Mouse (Mus musculus) c-Kit-negative CD71-positive TER-119-positive erythroid progenitor cells, embryonic 14.5 days (primary cell): Measurements from ENCODE around the gene Psip1.
"Not testable (repeated sequence)": the region's sequence is repeated elsewhere in the genome, so short reads cannot be mapped to it uniquely, and the experiment has no call there.

ENCODE experiments used
- DNase-seq: peaks from one replicate; pipeline ENCODE4 v3.0.0-alpha.2; 2013; ENCODE audit warnings: low read depth, low spot score

Gene Psip1

GRCm38 (mm10) chr4:83501037-83501430 lies 14.8 kb upstream of the Psip1 start:
- DNase-seq, result no peak

GRCm38 (mm10) chr4:83500154-83501036 lies 14.1 kb upstream of the Psip1 start:
- DNase-seq, result no peak

GRCm38 (mm10) chr4:83497013-83497412 lies 10.8 kb upstream of the Psip1 start:
- not testable (repeated sequence) for DNase-seq

GRCm38 (mm10) chr4:83493112-83493511 lies 6.9 kb upstream of the Psip1 start:
- DNase-seq, result no peak

GRCm38 (mm10) chr4:83489121-83489520 lies 2.9 kb upstream of the Psip1 start:
- DNase-seq, result no peak

GRCm38 (mm10) chr4:83485735-83486116 lies 533 bp downstream of the Psip1 start:
- DNase-seq, result peak; percentile 71

- no peak for DNase-seq
These were observed 1.0 kb downstream of the Psip1 start for GRCm38 (mm10) chr4:83485250-83485649.

- no peak for DNase-seq
These were observed 18.1 kb downstream of the Psip1 start for GRCm38 (mm10) chr4:83468208-83468607.

GRCm38 (mm10) chr4:83467615-83468014 lies 18.6 kb downstream of the Psip1 start:
- no peak for DNase-seq

- no peak for DNase-seq
These were observed 21.4 kb downstream of the Psip1 start for GRCm38 (mm10) chr4:83464827-83465226.

- no peak for DNase-seq
These were observed 26.2 kb downstream of the Psip1 start for GRCm38 (mm10) chr4:83460106-83460505.

GRCm38 (mm10) chr4:83450785-83451184 lies 35.5 kb downstream of the Psip1 start:
- DNase-seq, result no peak

GRCm38 (mm10) chr4:83441050-83441449 lies 45.2 kb downstream of the Psip1 start:
- no peak for DNase-seq

- no peak for DNase-seq
These were observed 47.2 kb downstream of the Psip1 start for GRCm38 (mm10) chr4:83439045-83439444.

GRCm38 (mm10) chr4:83438116-83438515 lies 48.1 kb downstream of the Psip1 start:
- DNase-seq, result no peak

- no peak for DNase-seq
These were observed 49.9 kb downstream of the Psip1 start for GRCm38 (mm10) chr4:83436375-83436774.

GRCm38 (mm10) chr4:83432901-83433300 lies 53.4 kb downstream of the Psip1 start:
- no peak for DNase-seq

GRCm38 (mm10) chr4:83431950-83432349 lies 54.3 kb downstream of the Psip1 start:
- DNase-seq, result no peak

GRCm38 (mm10) chr4:83428845-83429244 lies 57.4 kb downstream of the Psip1 start:
- DNase-seq, result no peak

GRCm38 (mm10) chr4:83427696-83428095 lies 58.6 kb downstream of the Psip1 start:
- no peak for DNase-seq

- DNase-seq, result no peak
These were observed 59.1 kb downstream of the Psip1 start for GRCm38 (mm10) chr4:83427141-83427540.

GRCm38 (mm10) chr4:83425119-83425518 lies 61.1 kb downstream of the Psip1 start:
- no peak for DNase-seq

- no peak for DNase-seq
These were observed 62.6 kb downstream of the Psip1 start for GRCm38 (mm10) chr4:83423641-83424040.

- DNase-seq, result no peak
These were observed 67.5 kb downstream of the Psip1 start for GRCm38 (mm10) chr4:83418781-83419180.
